Mouse (Mus musculus): Measurements from ENCODE around the gene Myl12a. TPM values are rescaled to one million over a fixed set of nuclear protein-coding genes. Genes with fewer than 3 reads are reported as not detected.

The Myl12a gene
- total RNA-seq (2022): 100 to 1,000 TPM; 265 to 302 (median 283) TPM

DNA sequence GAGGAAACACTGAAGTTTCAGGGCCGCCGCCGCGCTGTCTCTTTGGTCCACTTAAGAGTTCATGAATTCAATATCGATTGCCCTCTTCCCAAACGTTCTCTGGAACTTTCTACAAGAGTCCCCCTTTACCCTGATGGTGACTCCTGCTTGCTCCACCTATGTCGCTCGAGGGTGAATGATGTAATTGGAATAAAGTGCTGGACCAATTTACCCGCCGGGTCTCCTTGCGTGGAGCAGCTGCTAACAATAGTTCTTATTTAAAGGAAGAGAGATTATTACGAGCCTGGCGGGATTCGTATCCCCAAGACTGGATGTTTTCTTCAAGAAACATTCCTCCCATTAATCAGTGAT is at the start of gene Myl12a:
Myl12a (minus strand) TSS at position 135 of the 351 bp plus-strand sequence.
- DNase-seq: no peak

DNA sequence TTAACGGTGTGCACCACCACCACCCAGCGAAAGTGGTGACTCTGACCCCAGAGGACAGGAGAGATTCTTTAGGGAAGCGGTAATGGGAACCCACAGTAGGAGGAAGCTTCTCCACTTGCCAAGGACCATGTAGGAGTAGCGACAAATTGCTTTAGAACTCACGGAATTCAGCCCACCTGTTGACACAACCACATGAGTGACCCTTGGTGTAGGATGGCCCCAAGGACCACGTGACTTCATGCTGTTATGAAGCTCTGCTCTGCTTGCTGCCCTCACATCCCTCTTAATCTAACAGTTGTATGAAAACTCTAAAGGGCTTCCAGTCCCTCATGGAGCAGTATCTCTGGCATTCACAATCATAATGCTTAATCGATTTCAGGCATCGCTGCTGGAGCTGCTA is 46.6 kb upstream of the Myl12a start:
- DNase-seq: no peak

- DNase-seq: no peak
Measured at GRCm38 (mm10) chr17:71046856-71047255, 44.2 kb upstream of the Myl12a start.

- DNase-seq: no peak
Measured at GRCm38 (mm10) chr17:71045591-71045990, 42.9 kb upstream of the Myl12a start.

DNA sequence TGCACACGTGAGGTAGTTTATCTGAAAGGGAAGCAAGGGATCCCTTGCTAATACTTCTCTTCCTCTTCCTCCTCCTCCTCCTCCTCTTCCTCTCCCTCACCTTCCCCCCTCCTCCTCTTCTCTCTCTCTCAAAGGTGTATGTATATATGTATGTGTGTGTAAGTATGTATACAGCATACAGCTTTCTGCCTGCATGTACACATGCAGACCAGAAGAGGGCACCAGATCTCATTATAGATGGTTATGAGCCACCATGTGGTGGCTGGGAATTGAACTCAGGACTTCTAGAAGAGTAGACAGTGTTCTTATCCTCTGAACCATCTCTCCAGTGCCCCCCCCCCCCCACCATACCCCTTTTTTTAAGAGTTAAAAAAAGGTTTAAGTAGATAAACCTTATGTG is 40.0 kb upstream of the Myl12a start:
- DNase-seq: no peak

DNA sequence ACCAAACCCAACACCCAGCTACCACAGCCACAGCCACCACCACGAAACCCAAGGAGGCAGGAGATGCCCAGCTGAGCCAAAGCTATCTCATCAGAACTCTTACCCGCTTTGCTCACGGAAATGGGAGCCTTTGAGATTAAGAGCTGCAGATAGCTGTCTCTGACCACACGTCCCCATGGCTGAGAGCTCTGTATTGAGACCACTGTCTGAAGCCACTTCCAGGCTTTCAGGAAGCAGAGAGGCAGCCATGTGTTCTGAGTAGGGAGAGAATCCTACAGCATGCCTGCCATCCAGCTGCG is 37.9 kb upstream of the Myl12a start:
- no peak for DNase-seq

DNA sequence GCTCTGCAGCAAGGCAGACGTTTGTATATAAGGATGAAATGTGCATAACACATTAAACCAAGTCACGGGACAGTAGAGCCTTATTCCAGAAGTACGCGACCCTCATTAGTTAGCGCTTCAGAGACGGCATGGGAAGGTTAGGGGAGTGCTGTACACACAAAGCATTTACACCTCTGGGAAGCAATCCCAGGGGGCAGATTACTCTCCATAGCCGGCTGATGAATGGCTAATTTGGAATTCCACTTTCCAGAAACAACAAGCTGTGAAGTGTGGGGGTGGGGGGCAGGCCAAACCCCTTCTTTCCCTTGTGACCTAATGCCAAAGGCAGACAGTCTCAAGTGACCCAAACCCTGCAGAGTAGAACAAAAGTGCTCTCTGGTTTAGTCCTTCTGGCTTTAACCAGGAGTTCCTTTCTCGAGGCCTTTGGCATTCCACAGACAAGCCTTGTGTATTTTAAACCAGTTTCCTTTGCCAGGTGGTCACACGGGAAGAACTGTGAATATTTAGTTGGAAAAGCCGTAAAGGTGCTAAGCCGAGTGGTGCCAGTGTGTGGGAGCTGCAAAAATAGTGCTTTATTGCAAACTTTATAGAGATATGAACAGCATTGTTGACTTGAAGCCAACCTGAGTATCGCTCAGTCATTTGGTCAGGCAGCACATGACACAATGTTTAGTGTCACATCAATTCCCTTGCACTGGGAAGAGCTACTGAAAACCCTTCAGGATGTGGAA is 37.3 kb upstream of the Myl12a start:
- DNase-seq: no peak

- no peak for DNase-seq
Measured at GRCm38 (mm10) chr17:71038812-71039211, 36.1 kb upstream of the Myl12a start.

GRCm38 (mm10) chr17:71037188-71037587 is 34.5 kb upstream of the Myl12a start:
- DNase-seq: no peak

DNA sequence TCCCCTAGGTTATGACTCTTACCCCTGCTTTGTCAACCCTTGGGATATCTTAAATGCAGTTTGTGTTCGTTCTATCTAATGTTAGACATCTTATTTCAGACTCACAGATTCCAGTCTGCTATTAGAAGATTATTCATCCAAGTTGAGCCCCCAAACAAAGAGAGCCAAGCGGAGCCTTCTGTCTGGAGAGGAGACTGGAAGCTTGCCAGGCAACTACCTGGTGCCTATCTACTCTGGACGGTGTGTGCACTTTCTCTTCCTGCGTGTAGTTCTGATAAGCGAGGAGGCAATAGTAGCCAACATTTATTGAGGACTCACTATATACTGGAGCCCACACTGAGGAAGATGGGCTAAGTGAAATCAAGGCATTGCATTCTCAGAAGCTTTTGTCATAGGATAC is 31.8 kb upstream of the Myl12a start:
- no peak for DNase-seq

GRCm38 (mm10) chr17:71032719-71033118 is 30.0 kb upstream of the Myl12a start:
- DNase-seq: no peak

- no peak for DNase-seq
Measured at GRCm38 (mm10) chr17:71027186-71027585, 24.5 kb upstream of the Myl12a start.

- no peak for DNase-seq
Measured at GRCm38 (mm10) chr17:71025922-71026321, 23.2 kb upstream of the Myl12a start.

DNA sequence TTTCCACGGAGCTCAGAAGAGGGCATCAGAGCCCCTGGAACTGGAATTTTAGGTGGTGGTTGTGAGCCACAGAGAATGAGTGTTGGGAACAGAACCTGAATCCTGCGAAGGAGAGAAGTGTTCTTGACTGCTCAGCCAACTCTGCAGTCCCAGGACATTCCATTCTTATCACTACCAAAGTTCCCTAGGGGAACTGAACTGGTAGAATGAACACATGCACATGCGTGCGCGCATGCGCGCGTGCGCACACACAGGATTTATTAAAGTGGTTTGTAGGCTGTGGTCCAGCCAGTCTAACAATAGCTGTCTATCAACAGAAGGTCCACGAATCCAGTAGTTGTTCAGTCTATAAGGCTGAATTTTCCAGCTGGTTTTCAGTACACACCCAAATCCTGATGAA is 21.4 kb upstream of the Myl12a start:
- no peak for DNase-seq

DNA sequence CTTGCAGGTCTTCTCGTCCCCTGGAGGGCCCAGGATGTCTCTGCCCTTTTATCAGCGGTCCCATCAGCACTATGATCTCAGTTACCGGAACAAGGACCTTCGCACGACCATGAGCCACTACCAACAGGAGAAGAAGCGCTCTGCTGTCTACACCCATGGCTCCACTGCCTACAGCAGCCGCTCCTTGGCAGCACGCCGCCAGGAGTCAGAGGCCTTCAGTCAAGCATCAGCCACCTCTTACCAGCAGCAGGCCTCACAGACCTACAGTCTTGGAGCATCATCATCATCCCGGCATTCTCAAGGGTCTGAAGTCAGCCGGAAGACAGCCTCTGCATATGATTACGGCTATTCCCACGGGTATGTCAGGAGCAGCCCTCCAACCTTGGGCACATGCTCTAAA is 20.2 kb upstream of the Myl12a start:
- DNase-seq: no peak

DNA sequence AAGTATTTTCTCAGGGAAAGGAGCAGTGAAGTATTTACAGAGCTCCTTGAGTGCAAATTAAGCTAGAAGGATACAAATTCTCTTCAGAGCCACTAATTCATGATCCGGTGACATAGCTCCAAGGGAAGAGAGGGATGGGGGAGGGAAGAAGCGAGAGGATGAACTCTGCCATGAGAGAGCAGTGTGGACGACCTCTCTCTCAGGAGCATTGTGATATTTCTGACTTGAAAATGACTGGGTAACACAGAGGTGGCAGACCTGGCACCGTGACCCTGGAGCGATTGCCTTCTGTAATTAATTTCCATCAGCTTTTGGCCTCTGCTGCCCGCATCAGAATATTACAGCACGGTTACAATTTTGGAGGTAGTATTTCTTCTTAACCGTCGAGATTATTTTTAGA is 17.2 kb upstream of the Myl12a start:
- no peak for DNase-seq

DNA sequence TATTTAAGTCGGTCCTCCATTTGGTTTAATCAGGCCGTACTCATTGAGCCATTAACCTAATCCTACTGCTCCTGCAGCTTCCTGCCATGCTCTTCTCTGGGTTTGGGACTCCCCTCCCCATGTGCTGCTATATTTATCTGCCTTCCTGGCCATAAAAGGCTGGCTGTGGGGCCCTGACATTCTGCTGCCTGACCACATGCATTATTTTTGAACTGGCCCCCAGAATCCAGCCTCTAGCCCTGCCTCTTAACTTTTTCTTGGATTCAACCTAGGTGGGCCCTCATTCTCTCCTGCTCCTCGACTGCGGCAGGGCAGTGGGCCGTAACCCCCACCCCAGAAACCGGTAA is 16.6 kb upstream of the Myl12a start:
- no peak for DNase-seq

GRCm38 (mm10) chr17:71018616-71019308 is 16.1 kb upstream of the Myl12a start:
- no peak for DNase-seq

DNA sequence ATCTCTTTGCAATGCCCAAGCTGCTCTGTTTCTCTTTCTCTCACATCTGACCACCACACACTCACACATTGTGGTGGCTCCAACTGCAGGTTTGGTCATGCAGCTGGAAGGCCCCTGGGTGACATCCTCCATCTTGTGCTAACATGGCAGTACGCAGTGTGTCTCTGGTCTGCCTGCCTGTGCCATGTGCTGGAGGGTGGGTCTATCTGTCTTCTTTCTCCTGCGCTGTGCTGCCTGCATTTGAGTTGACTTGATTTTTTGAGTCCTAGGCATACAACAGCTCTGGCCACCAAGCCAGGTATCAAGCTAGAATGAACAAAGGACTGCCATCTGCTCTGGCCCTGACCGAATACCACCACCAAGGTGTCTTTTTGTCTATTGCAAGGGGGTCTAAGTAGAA is 15.5 kb upstream of the Myl12a start:
- DNase-seq: no peak

GRCm38 (mm10) chr17:71017457-71017998 is 14.8 kb upstream of the Myl12a start:
- DNase-seq: no peak

DNA sequence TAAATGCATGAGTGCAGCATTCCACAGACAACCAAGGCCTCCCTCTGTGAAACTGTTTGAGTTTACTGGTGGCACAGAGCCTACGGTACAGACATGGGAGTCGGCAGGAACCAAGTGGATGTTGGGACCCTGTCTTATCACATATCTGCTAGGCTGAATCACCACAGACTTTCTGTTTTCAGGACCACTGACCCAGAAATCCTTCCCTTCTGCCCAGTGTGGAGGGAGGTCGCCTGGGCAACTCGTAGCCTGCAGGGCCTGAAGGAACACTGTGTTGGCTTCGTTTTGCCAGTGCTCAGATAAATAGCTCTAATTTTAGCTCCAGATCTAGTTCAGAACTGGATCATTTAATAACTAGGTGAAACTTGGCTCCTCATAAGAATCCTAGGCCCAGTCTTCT is 12.2 kb upstream of the Myl12a start:
- no peak for DNase-seq

DNA sequence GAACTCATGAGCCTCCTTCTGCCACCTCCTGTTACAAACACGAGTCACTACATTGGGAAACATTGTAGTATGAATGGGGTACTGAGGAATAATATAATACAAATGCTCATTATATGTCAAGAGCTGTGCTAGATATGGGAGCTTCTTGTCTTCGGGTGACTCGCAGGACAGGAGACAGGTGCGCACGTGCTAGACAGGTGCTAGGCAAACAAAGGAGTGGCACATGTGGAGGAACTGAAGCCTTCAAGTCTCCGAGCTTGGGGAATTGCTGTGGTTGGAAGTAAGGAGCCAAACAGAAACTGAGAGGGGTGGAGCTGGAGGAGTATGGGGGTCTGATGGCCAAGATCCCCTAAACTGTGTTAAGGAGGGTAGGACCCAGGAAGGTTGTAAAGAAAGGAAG is 10.4 kb upstream of the Myl12a start:
- DNase-seq: no peak

DNA sequence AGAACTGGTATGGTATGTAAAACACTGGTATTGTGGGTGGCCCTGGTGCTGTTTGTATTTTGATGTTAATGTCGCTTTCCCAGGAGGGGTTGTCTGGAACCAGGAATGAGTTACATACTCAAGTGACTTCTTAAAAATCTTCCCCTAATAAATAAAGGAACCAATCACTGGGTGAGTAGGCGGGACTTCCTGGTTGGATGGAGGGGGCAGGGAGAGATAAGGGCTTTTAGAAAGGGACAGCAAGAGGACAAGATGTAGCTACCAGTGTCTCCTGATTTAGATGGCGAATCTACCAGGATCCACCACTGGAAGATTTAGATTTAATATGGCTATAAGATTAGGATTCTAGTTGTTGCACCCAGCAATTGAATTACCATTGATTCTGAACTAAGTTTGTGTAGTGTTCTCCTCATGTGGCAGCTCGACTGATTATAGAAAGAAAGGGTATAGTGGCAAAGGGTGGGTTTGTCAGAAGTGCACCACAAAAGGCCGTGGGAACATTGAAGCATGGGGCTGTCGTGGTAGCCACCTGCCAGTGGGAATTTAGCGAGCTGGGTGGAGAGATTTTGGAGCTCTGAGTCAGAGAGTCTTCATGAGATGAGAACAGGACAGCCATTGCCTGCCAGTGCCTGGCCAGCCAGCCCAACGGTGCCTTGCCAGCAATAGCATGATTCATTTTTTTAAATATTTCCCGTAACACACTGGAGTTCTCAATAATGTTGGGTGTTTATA is 9.4 kb upstream of the Myl12a start:
- DNase-seq: no peak
